Mouse (Mus musculus): ENCODE data around the gene Mkks. TPM values are rescaled to one million over a fixed set of nuclear protein-coding genes. Genes with fewer than 3 reads are reported as not detected.
"Not testable (repeated sequence)": the region's sequence is repeated elsewhere in the genome, so short reads cannot be mapped to it uniquely, and the experiment has no call there.

The Mkks gene
- total RNA-seq (2021): 10 to 100 TPM; 28.0 to 30.1 TPM
- long read RNA-seq, experiment 1, partial matches to known transcripts: 7 of 14 reads
- long read RNA-seq, experiment 1, other reads (novel, unspliced or antisense): 3 of 14 reads
- long read RNA-seq, experiment 2, transcript Mkks-202 (6 exons, 3,178 nt): major isoform, 11 of 24 reads
- long read RNA-seq, experiment 2, partial matches to known transcripts: 10 of 24 reads
- long read RNA-seq, experiment 2, other reads (novel, unspliced or antisense): 3 of 24 reads

GRCm38 (mm10) chr2:136891068-136891950 is at the start of gene Mkks, which contains the start of the genes Slx4ip and AL731706.1:
Gene Mkks (minus strand): TSS chr2:136891389.
Gene Slx4ip (plus strand): TSS chr2:136891218.
Gene AL731706.1 (minus strand): TSS chr2:136891389.
- DNase-seq: peak; percentile 98 to 99
- intact Hi-C loops (cut with DNase I): loop anchor here (5.0 kb wide), 1 partner anchor 221 kb away; no protein-coding TSS in a partner anchor

GRCm38 (mm10) chr2:136938249-136938648 is 47.1 kb upstream of the Mkks start:
- intact Hi-C loops (cut with DNase I): no loop called here
- no peak for DNase-seq

GRCm38 (mm10) chr2:136936391-136937288 is 45.5 kb upstream of the Mkks start:
- DNase-seq: no peak
- intact Hi-C loops (cut with DNase I): no loop called here

GRCm38 (mm10) chr2:136921003-136921408 is 29.8 kb upstream of the Mkks start:
- intact Hi-C loops (cut with DNase I): no loop called here
- no peak for DNase-seq

GRCm38 (mm10) chr2:136920257-136920993 is 29.2 kb upstream of the Mkks start:
- no peak for DNase-seq
- intact Hi-C loops (cut with DNase I): no loop called here

GRCm38 (mm10) chr2:136919433-136919832 is 28.2 kb upstream of the Mkks start:
- peak in 1 of 2 experiments; percentile 15 for DNase-seq
- intact Hi-C loops (cut with DNase I): loop anchor here (5.0 to 10.0 kb wide), 3 partner anchors 63 to 1025 kb away; no protein-coding TSS in a partner anchor

- DNase-seq: no peak
- intact Hi-C loops (cut with DNase I): loop anchor here (2.0 to 10.0 kb wide), 2 partner anchors 818 to 1030 kb away; no protein-coding TSS in a partner anchor
These were observed 23.2 kb upstream of the Mkks start for GRCm38 (mm10) chr2:136914334-136914902.

- intact Hi-C loops (cut with DNase I): loop anchor here (10.0 kb wide), 1 partner anchor 1032 kb away; no protein-coding TSS in a partner anchor
- no peak for DNase-seq
These were observed 21.8 kb upstream of the Mkks start for GRCm38 (mm10) chr2:136913021-136913420.

- DNase-seq: no peak
- intact Hi-C loops (cut with DNase I): loop anchor here (10.0 kb wide), 1 partner anchor 1033 kb away; no protein-coding TSS in a partner anchor
These were observed 20.8 kb upstream of the Mkks start for GRCm38 (mm10) chr2:136911958-136912411.

GRCm38 (mm10) chr2:136909298-136909697 is 18.1 kb upstream of the Mkks start:
- intact Hi-C loops (cut with DNase I): no loop called here
- no peak for DNase-seq

GRCm38 (mm10) chr2:136908596-136908995 is 17.4 kb upstream of the Mkks start:
- intact Hi-C loops (cut with DNase I): no loop called here
- no peak for DNase-seq

- intact Hi-C loops (cut with DNase I): no loop called here
- DNase-seq: no peak
These were observed 4.9 kb upstream of the Mkks start for GRCm38 (mm10) chr2:136896131-136896530.

- intact Hi-C loops (cut with DNase I): loop anchor here (5.0 kb wide), 1 partner anchor 218 kb away; no protein-coding TSS in a partner anchor
- DNase-seq: no peak
These were observed 3.3 kb upstream of the Mkks start for GRCm38 (mm10) chr2:136894494-136894893.

- intact Hi-C loops (cut with DNase I): loop anchor here (5.0 kb wide), 1 partner anchor 220 kb away; no protein-coding TSS in a partner anchor
These were observed 772 bp upstream of the Mkks start for GRCm38 (mm10) chr2:136891951-136892371.

GRCm38 (mm10) chr2:136890716-136891067 is 497 bp downstream of the Mkks start:
- not testable (repeated sequence) for DNase-seq
- intact Hi-C loops (cut with DNase I): loop anchor here (5.0 kb wide), 1 partner anchor 222 kb away; no protein-coding TSS in a partner anchor

More at GRCm38 (mm10) chr2:136891951-136892371, 772 bp upstream of the Mkks start:
- peak; percentile 92 to 93 for DNase-seq

- no peak for DNase-seq
- intact Hi-C loops (cut with DNase I): loop anchor here (10.0 kb wide), 2 partner anchors 152 to 402 kb away; no protein-coding TSS in a partner anchor
These were observed 4.3 kb downstream of the Mkks start for GRCm38 (mm10) chr2:136886846-136887245.

- intact Hi-C loops (cut with DNase I): loop anchor here (10.0 kb wide), 2 partner anchors 151 to 401 kb away; no protein-coding TSS in a partner anchor
These were observed 5.6 kb downstream of the Mkks start, which contains the start of gene AL731706.2 for GRCm38 (mm10) chr2:136885579-136885978. Gene AL731706.2 (minus strand): TSS chr2:136885679.

More at GRCm38 (mm10) chr2:136885579-136885978, 5.6 kb downstream of the Mkks start, which contains the start of gene AL731706.2:
- no peak for DNase-seq
